Mouse (Mus musculus) embryonic fibroblast, embryonic 13.5 days (primary cell): ENCODE results near the gene Gm44579.

ENCODE experiments used
- CTCF ChIP-seq: IDR thresholded peaks from 2 replicates; pipeline ENCODE4 v1.5.1; 2011; ENCODE audit warnings: mild to moderate bottlenecking, control low read depth, low read length, moderate library complexity, borderline replicate concordance; ENCODE audit not compliant: insufficient read depth
- POLR2A ChIP-seq: IDR thresholded peaks from 2 replicates; pipeline ENCODE4 v1.6.1; 2011; ENCODE audit warnings: low read depth, mild to moderate bottlenecking, control low read depth, low read length, moderate library complexity

DNA sequence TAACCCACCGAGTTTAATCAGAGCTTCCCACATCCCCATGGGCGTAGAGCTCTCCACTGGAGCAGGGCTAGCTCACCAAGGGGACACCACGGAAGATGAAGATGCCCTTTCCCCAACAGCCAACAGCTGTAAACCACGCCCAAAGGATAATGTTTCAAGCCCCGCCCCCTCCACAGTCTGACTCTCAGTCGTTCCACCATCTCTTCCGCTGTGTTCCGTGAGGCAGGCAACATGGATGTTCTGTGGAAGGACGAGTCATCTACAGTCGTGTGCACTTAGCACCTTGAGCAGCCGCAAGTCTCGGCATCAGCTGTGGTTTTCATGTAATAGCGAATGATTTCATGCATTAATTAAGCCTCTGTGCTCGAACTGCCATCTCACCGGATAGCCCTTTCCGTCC lies 4.8 kb upstream of the Gm44579 start:
- no peak for TF ChIP-seq POLR2A
- no peak for TF ChIP-seq CTCF
